Mouse (Mus musculus) liver, embryonic 15.5 days (tissue): ENCODE measurements around the gene Nfkbiz. TPM values are rescaled to one million over a fixed set of nuclear protein-coding genes. Genes with fewer than 3 reads are reported as not detected.
"Not testable (repeated sequence)": the region's sequence is repeated elsewhere in the genome, so short reads cannot be mapped to it uniquely, and the experiment has no call there.

Source experiments
- ATAC-seq: fragments of 200-750 bp; cut with Nextera tagmentation; 2 replicates; pipeline ENCODE4 v1.8.0; 2017; ENCODE audit warnings: moderate number of reproducible peaks, mild to moderate bottlenecking, moderate library complexity; ENCODE audit not compliant: insufficient read depth
- H3K27ac ChIP-seq: fragments of 300-500 bp; sonication (generic); replicated peaks from 2 replicates; pipeline ENCODE4 v1.5.1; 2015; ENCODE audit warnings: mild to moderate bottlenecking, inconsistent platforms
- H3K27me3 ChIP-seq: fragments of 300-500 bp; sonication (generic); 2 replicates; pipeline ENCODE4 v1.6.1; 2015; ENCODE audit warnings: mild to moderate bottlenecking, inconsistent platforms
- H3K36me3 ChIP-seq: fragments of 300-500 bp; sonication (generic); replicated peaks from 2 replicates; pipeline ENCODE4 v1.6.1; 2015; ENCODE audit warnings: moderate library complexity, mild to moderate bottlenecking, inconsistent platforms
- H3K4me1 ChIP-seq: fragments of 300-500 bp; sonication (generic); replicated peaks from 2 replicates; pipeline ENCODE4 v1.6.1; 2015; ENCODE audit warnings: inconsistent platforms
- H3K4me2 ChIP-seq: fragments of 300-500 bp; sonication (generic); 2 replicates; pipeline ENCODE4 v1.6.1; 2015; ENCODE audit warnings: moderate library complexity, mild to moderate bottlenecking, inconsistent platforms
- H3K4me3 ChIP-seq: fragments of 300-500 bp; sonication (generic); replicated peaks from 2 replicates; pipeline ENCODE4 v1.5.1; 2015; ENCODE audit warnings: mild to moderate bottlenecking, inconsistent platforms
- H3K9ac ChIP-seq: fragments of 300-500 bp; sonication (generic); 2 replicates; pipeline ENCODE4 v1.6.1; 2015; ENCODE audit warnings: moderate library complexity, mild to moderate bottlenecking, inconsistent platforms
- H3K9me3 ChIP-seq: fragments of 300-500 bp; sonication (generic); replicated peaks from 2 replicates; pipeline ENCODE4 v1.6.1; 2016; ENCODE audit warnings: inconsistent platforms
- WGBS: fragments of 180-500 bp; shearing (Covaris S2); methylation state at CpG from one replicate; pipeline ENCODE4 v1.1.7; 2015; ENCODE audit warnings: mixed read lengths; ENCODE audit not compliant: insufficient replicate concordance; 5-methylcytosine and 5-hydroxymethylcytosine counted together
- polyA plus RNA-seq: library from polyadenylated mRNA; unstranded; fragments of >200 nt; fragmentation: Nextera tagmentation; extraction: Ambion mirVana; gene quantifications from 2 replicates; pipeline ENCODE4 v1.2.1, GENCODE M21; 2015

Nfkbiz gene
- polyA plus RNA-seq, 1 experiment from 2014 or later: 1.8 TPM

- WGBS: 71% methylated on average over 4 of the region's 4 CpGs
- no peaks in the 10 kb centered on the region for H3K27me3 ChIP-seq
- ATAC-seq: no peak
Observed at GRCm38 (mm10) chr16:55852515-55852914, 13.8 kb upstream of the Nfkbiz start.

GRCm38 (mm10) chr16:55850485-55850884, 11.8 kb upstream of the Nfkbiz start:
- Histone ChIP-seq H3K4me2 (no peak overlapping the region), H3K9ac (no peak overlapping the region)

More at GRCm38 (mm10) chr16:55852515-55852914, 13.8 kb upstream of the Nfkbiz start:
- H3K4me3 ChIP-seq: no peak overlapping the region
- H3K27ac ChIP-seq: no peak overlapping the region
- no peak overlapping the region for H3K9ac ChIP-seq
- H3K9me3 ChIP-seq: no peaks in the 10 kb centered on the region
- no peaks in the 10 kb centered on the region for H3K4me1 ChIP-seq
- no peak overlapping the region for H3K4me2 ChIP-seq
- no peaks in the 10 kb centered on the region for H3K36me3 ChIP-seq

GRCm38 (mm10) chr16:55847679-55848078, 9.0 kb upstream of the Nfkbiz start:
- H3K9me3 ChIP-seq: no peaks in the 10 kb centered on the region
- H3K27ac ChIP-seq: no peak overlapping the region
- H3K36me3 ChIP-seq: peaks cover 4% of the 10 kb centered on the region; the same call in 1 of the 2 replicates
- no peaks in the 10 kb centered on the region for H3K27me3 ChIP-seq
- no peak for ATAC-seq
- H3K4me1 ChIP-seq: no peaks in the 10 kb centered on the region
- H3K4me2 ChIP-seq: no peak overlapping the region
- H3K4me3 ChIP-seq: no peak overlapping the region
- H3K9ac ChIP-seq: no peak overlapping the region
- 75% methylated on average over 8 of the region's 8 CpGs for WGBS

More at GRCm38 (mm10) chr16:55850485-55850884, 11.8 kb upstream of the Nfkbiz start:
- 75% methylated on average over 3 of the region's 3 CpGs for WGBS
- no peak for ATAC-seq
- Histone ChIP-seq H3K4me1 (no peaks in the 10 kb centered on the region), H3K27ac (no peak overlapping the region), H3K4me3 (no peak overlapping the region), H3K9me3 (no peaks in the 10 kb centered on the region), H3K36me3 (no peaks in the 10 kb centered on the region), H3K27me3 (no peaks in the 10 kb centered on the region)

- no peak overlapping the region for H3K9ac ChIP-seq
- no peaks in the 10 kb centered on the region for H3K27me3 ChIP-seq
- H3K4me3 ChIP-seq: no peak overlapping the region
- peaks cover 4% of the 10 kb centered on the region; the same call in 1 of the 2 replicates for H3K36me3 ChIP-seq
- no peak overlapping the region for H3K4me2 ChIP-seq
- H3K9me3 ChIP-seq: no peaks in the 10 kb centered on the region
- no peaks in the 10 kb centered on the region for H3K4me1 ChIP-seq
- WGBS: 81% methylated on average over 3 of the region's 3 CpGs
- H3K27ac ChIP-seq: no peak overlapping the region
- no peak for ATAC-seq
Observed at GRCm38 (mm10) chr16:55844847-55845246, 6.1 kb upstream of the Nfkbiz start.

- no peaks in the 10 kb centered on the region for H3K9me3 ChIP-seq
- H3K4me1 ChIP-seq: peaks cover 3% of the 10 kb centered on the region
- no peak for ATAC-seq
- H3K27me3 ChIP-seq: no peaks in the 10 kb centered on the region
- H3K4me3 ChIP-seq: no peak overlapping the region
- H3K4me2 ChIP-seq: no peak overlapping the region
- no peak overlapping the region for H3K9ac ChIP-seq
- 82% methylated on average over 12 of the region's 12 CpGs for WGBS
- peaks cover 4% of the 10 kb centered on the region; the same call in 1 of the 2 replicates for H3K36me3 ChIP-seq
- no peak overlapping the region for H3K27ac ChIP-seq
Observed at GRCm38 (mm10) chr16:55843919-55844318, 5.2 kb upstream of the Nfkbiz start.

GRCm38 (mm10) chr16:55843134-55843533, 4.4 kb upstream of the Nfkbiz start:
- ATAC-seq: no peak

GRCm38 (mm10) chr16:55841506-55841905, 2.8 kb upstream of the Nfkbiz start:
- Histone ChIP-seq H3K4me3 (no peak overlapping the region), H3K27ac (no peak overlapping the region), H3K36me3 (peaks cover 4% of the 10 kb centered on the region; the same call in 1 of the 2 replicates), H3K27me3 (no peaks in the 10 kb centered on the region), H3K9ac (no peak overlapping the region), H3K4me2 (no peak overlapping the region), H3K4me1 (peaks cover 15% of the 10 kb centered on the region), H3K9me3 (no peaks in the 10 kb centered on the region)
- no peak for ATAC-seq
- 71% methylated on average over 6 of the region's 6 CpGs for WGBS

More at GRCm38 (mm10) chr16:55843134-55843533, 4.4 kb upstream of the Nfkbiz start:
- H3K27ac ChIP-seq: no peak overlapping the region
- H3K9me3 ChIP-seq: no peaks in the 10 kb centered on the region
- H3K4me2 ChIP-seq: no peak overlapping the region
- peaks cover 9% of the 10 kb centered on the region for H3K4me1 ChIP-seq
- no peak overlapping the region for H3K9ac ChIP-seq
- no peak overlapping the region for H3K4me3 ChIP-seq
- peaks cover 4% of the 10 kb centered on the region; the same call in 1 of the 2 replicates for H3K36me3 ChIP-seq
- no peaks in the 10 kb centered on the region for H3K27me3 ChIP-seq
- 68% methylated on average over 5 of the region's 5 CpGs for WGBS

GRCm38 (mm10) chr16:55838129-55838509, 580 bp downstream of the Nfkbiz start:
- WGBS: 6% methylated on average over 3 of the region's 3 CpGs
- Histone ChIP-seq H3K9ac (peak overlapping the region; percentile 57), H3K4me2 (peak overlapping the region; percentile 79), H3K36me3 (no peaks in the 10 kb centered on the region), H3K9me3 (no peaks in the 10 kb centered on the region), H3K4me1 (peaks cover 15% of the 10 kb centered on the region), H3K27ac (peak overlapping the region; percentile 56), H3K4me3 (peak overlapping the region; percentile 67), H3K27me3 (no peaks in the 10 kb centered on the region)
- ATAC-seq: no peak

- H3K9ac ChIP-seq, H3K27ac ChIP-seq, H3K36me3 ChIP-seq, ATAC-seq, H3K27me3 ChIP-seq, H3K9me3 ChIP-seq: not testable (repeated sequence)
- Histone ChIP-seq H3K4me3 (peak overlapping the region; percentile 67; the same call in 1 of the 2 replicates), H3K4me1 (peaks cover 15% of the 10 kb centered on the region), H3K4me2 (peak overlapping the region; percentile 79)
- 80% methylated on average over 8 of the region's 8 CpGs for whole genome bisulfite sequencing
Observed at GRCm38 (mm10) chr16:55837653-55838052, 1.0 kb downstream of the Nfkbiz start.

GRCm38 (mm10) chr16:55837168-55837567, 1.5 kb downstream of the Nfkbiz start:
- H3K27me3 ChIP-seq: no peaks in the 10 kb centered on the region
- no peak overlapping the region for H3K27ac ChIP-seq
- ATAC-seq: no peak
- no peak overlapping the region for H3K9ac ChIP-seq
- WGBS: 52% methylated on average over 2 of the region's 2 CpGs
- H3K36me3 ChIP-seq: no peaks in the 10 kb centered on the region
- H3K9me3 ChIP-seq: no peaks in the 10 kb centered on the region
- H3K4me2 ChIP-seq: no peak overlapping the region
- H3K4me1 ChIP-seq: peaks cover 15% of the 10 kb centered on the region
- H3K4me3 ChIP-seq: no peak overlapping the region

- no peak for ATAC-seq
- Histone ChIP-seq H3K9ac (no peak overlapping the region), H3K4me2 (no peak overlapping the region), H3K27ac (no peak overlapping the region), H3K4me1 (peaks cover 19% of the 10 kb centered on the region), H3K27me3 (no peaks in the 10 kb centered on the region), H3K36me3 (no peaks in the 10 kb centered on the region), H3K4me3 (no peak overlapping the region), H3K9me3 (no peaks in the 10 kb centered on the region)
Observed at GRCm38 (mm10) chr16:55835798-55836197, 2.9 kb downstream of the Nfkbiz start.

- peaks cover 5% of the 10 kb centered on the region; the same call in 1 of the 2 replicates for H3K4me1 ChIP-seq
- H3K27me3 ChIP-seq: no peaks in the 10 kb centered on the region
- 71% methylated on average over 8 of the region's 8 CpGs for WGBS
- H3K4me2 ChIP-seq: no peak overlapping the region
- ATAC-seq: no peak
- H3K9me3 ChIP-seq: no peaks in the 10 kb centered on the region
- no peak overlapping the region for H3K4me3 ChIP-seq
- H3K27ac ChIP-seq: no peak overlapping the region
- H3K9ac ChIP-seq: no peak overlapping the region
- H3K36me3 ChIP-seq: no peaks in the 10 kb centered on the region
Observed at GRCm38 (mm10) chr16:55832617-55833016, 6.1 kb downstream of the Nfkbiz start.
